Mouse (Mus musculus) ES-E14 (cell line): ENCODE results near the gene Kctd17.

ENCODE experiments used
- ZC3H11A ChIP-seq: IDR thresholded peaks from 2 replicates; pipeline ENCODE4 v1.6.1; 2012; ENCODE audit warnings: low read depth, mild to moderate bottlenecking, inconsistent platforms, low read length, borderline replicate concordance
- ZNF384 ChIP-seq: IDR thresholded peaks from 2 replicates; pipeline ENCODE4 v1.6.1; 2012; ENCODE audit warnings: low read depth, low read length, inconsistent platforms

- TF ChIP-seq ZNF384 = no peak
- TF ChIP-seq ZC3H11A = no peak
These were observed 6.1 kb upstream of the Kctd17 start for GRCm38 (mm10) chr15:78422046-78422956.
